Comparison of ENCODE assay signal across 20 mouse cellular contexts in genomic region chr4:149978820-149979219, GRCm38 (mm10). TPM values are rescaled to one million over a fixed set of nuclear protein-coding genes. Genes with fewer than 3 reads are reported as not detected.
A peak's percentile ranks its signal among the peaks of the same experiment; 100 is the strongest.
DNase-seq lines count a peak whose midpoint lies in the region; ATAC-seq lines count a peak whose summit lies in the region.
"Had no signal": no experiment of that assay in that cellular context is flagged by ENCODE, and none has a peak within 500 bp of the region (broad histone marks: within the 10 kb centered on the region; RNA-seq: fewer than 3 reads in every experiment).

No protein-coding gene starts in this region.

- H3K36me3 ChIP-seq in heart, embryonic 10.5 days: peaks cover 15% of the 10 kb centered on the region
- H3K36me3 ChIP-seq in limb, embryonic 13.5 days: peaks cover 21% of the 10 kb centered on the region
- H3K36me3 ChIP-seq: forebrain, embryonic 12.5 days had no signal

- ATAC-seq in limb, embryonic 13.5 days (ENCODE audit: low FRiP score, low read depth): no peak
- ATAC-seq: activated CD4-positive, CD25-positive, alpha-beta regulatory T cell, adult 4 months had no signal

- no peak overlapping the region for H3K4me2 ChIP-seq in limb, embryonic 13.5 days (replicated peaks)
- H3K4me2 ChIP-seq: lung, embryonic 15.5 days had no signal

- H3K4me1 ChIP-seq in heart, embryonic 10.5 days: peaks cover 29% of the 10 kb centered on the region
- peaks cover 29% of the 10 kb centered on the region for H3K4me1 ChIP-seq in limb, embryonic 13.5 days

- peaks cover 25% of the 10 kb centered on the region for H3K27me3 ChIP-seq in heart, embryonic 10.5 days (ENCODE audit: insufficient read depth, poor library complexity, severe bottlenecking)
- H3K27me3 ChIP-seq in limb, embryonic 13.5 days: no peaks in the 10 kb centered on the region
- H3K27me3 ChIP-seq: lung, embryonic 15.5 days had no signal

- no peak overlapping the region for H3K27ac ChIP-seq in heart, embryonic 10.5 days
- no peak overlapping the region for H3K27ac ChIP-seq in limb, embryonic 13.5 days
- H3K27ac ChIP-seq: liver, embryonic 14.5 days had no signal

- H3K9me3 ChIP-seq in heart, embryonic 10.5 days: no peaks in the 10 kb centered on the region
- no peaks in the 10 kb centered on the region for H3K9me3 ChIP-seq in limb, embryonic 13.5 days
- H3K9me3 ChIP-seq: forebrain, embryonic 12.5 days; G1E; lung, embryonic 15.5 days had no signal

- H3K4me3 ChIP-seq in heart, embryonic 10.5 days: no peak overlapping the region
- H3K4me3 ChIP-seq in limb, embryonic 13.5 days: no peak overlapping the region
- H3K4me3 ChIP-seq: forebrain, embryonic 12.5 days; lung, embryonic 15.5 days had no signal

- peak overlapping the region; percentile 25; the same call in 1 of the 2 replicates for H3K9ac ChIP-seq in limb, embryonic 13.5 days
- H3K9ac ChIP-seq: liver, embryonic 14.5 days; lung, embryonic 15.5 days had no signal

- WGBS in heart, embryonic 10.5 days: 83% methylated on average over 2 of the region's 2 CpGs
- WGBS in limb, embryonic 13.5 days: 88% methylated on average over 2 of the region's 2 CpGs

- peak; percentile 33 for DNase-seq in adrenal gland, adult 2 months
- DNase-seq in adrenal gland, postnatal 4 days (ENCODE audit: low spot score in 2 of 2): no peak
- DNase-seq in heart, adult 11 months: peak; percentile 88
- no peak for DNase-seq in heart, embryonic 10.5 days (ENCODE audit: low spot score)
- peak; percentile 6 for DNase-seq in kidney, adult 18-20 months
- DNase-seq in kidney, postnatal 4 days: no peak
- DNase-seq in gastrocnemius, postnatal 10 days: no peak
- DNase-seq: adrenal gland, postnatal 25 days; embryo, embryonic 11 days; gastrocnemius, postnatal 25 days; heart, postnatal 14 days; kidney, adult 9 months; kidney, postnatal 25 days; lung, postnatal 4 days had no signal

RNA-seq across cellular contexts. Expression of gene Spsb1, which starts 24.0 kb away (rescaled TPM):
- total RNA-seq in adrenal gland, adult 2 months (2021): 10 to 100 TPM; 22.2 to 29.5 TPM
- 26.3 and 26.9 TPM in 2 replicates for polyA plus RNA-seq in adrenal gland, adult 2 months (2012; rRNA removed)
- 10 to 100 TPM; 36.9 to 42.0 TPM for total RNA-seq in adrenal gland, postnatal 4 days (2021)
- polyA plus RNA-seq in heart, embryonic 10.5 days (2016; fragmentation: Nextera tagmentation; extraction: Ambion mirVana): 3.9 and 9.2 TPM in 2 replicates
- polyA plus RNA-seq in limb, embryonic 13.5 days (2015; fragmentation: Nextera tagmentation; extraction: Ambion mirVana): 18.1 and 22.3 TPM in 2 replicates
- total RNA-seq in gastrocnemius, postnatal 10 days (2021): 10 to 100 TPM; 18.9 to 21.1 TPM
- total RNA-seq: G1E had no signal

RNA-seq across cellular contexts. Expression of gene H6pd, which starts 30.0 kb away (rescaled TPM):
- total RNA-seq in adrenal gland, adult 2 months (2021): 100 to 1,000 TPM; 120 to 197 TPM
- polyA plus RNA-seq in adrenal gland, adult 2 months (2012; rRNA removed): 146 and 154 TPM in 2 replicates
- 100 to 1,000 TPM; 108 to 120 TPM for total RNA-seq in adrenal gland, postnatal 4 days (2021)
- polyA plus RNA-seq in heart, embryonic 10.5 days (2016; fragmentation: Nextera tagmentation; extraction: Ambion mirVana): 5.8 and 9.0 TPM in 2 replicates
- 11.1 and 11.2 TPM in 2 replicates for polyA plus RNA-seq in limb, embryonic 13.5 days (2015; fragmentation: Nextera tagmentation; extraction: Ambion mirVana)
- 10 to 100 TPM; 57.1 to 61.3 TPM for total RNA-seq in gastrocnemius, postnatal 10 days (2021)

Comparison
In these comparisons a context has a peak if more than half of its experiments do, and no peak if none do; other contexts are left out.
1. DNase-seq: peak in adrenal gland, adult 2 months (single experiment), heart, adult 11 months (single experiment) and kidney, adult 18-20 months (single experiment); none in adrenal gland, postnatal 4 days (0 of 2), heart, embryonic 10.5 days (single experiment), kidney, postnatal 4 days (0 of 2) and gastrocnemius, postnatal 10 days (single experiment).